Mouse (Mus musculus) lung, embryonic 15.5 days (tissue): ENCODE data around the gene Bphl. TPM values are rescaled to one million over a fixed set of nuclear protein-coding genes. Genes with fewer than 3 reads are reported as not detected.

Experiments used
- ATAC-seq: fragments of 200-750 bp; cut with Nextera tagmentation; 2 replicates; pipeline ENCODE4 v1.8.0; 2017; ENCODE audit warnings: moderate number of reproducible peaks, borderline replicate concordance; ENCODE audit not compliant: low FRiP score, low TSS enrichment; ENCODE audit errors: extremely low read depth
- H3K27ac ChIP-seq: fragments of 300-500 bp; sonication (generic); 2 replicates; pipeline ENCODE4 v1.5.1; 2015; ENCODE audit warnings: moderate library complexity, mild to moderate bottlenecking, inconsistent platforms
- H3K27me3 ChIP-seq: fragments of 300-500 bp; sonication (generic); 2 replicates; pipeline ENCODE4 v1.6.1; 2015; ENCODE audit warnings: inconsistent platforms
- H3K36me3 ChIP-seq: fragments of 300-500 bp; sonication (generic); 2 replicates; pipeline ENCODE4 v1.6.1; 2015; ENCODE audit warnings: inconsistent platforms
- H3K4me1 ChIP-seq: fragments of 300-500 bp; sonication (generic); 2 replicates; pipeline ENCODE4 v1.6.1; 2015; ENCODE audit warnings: inconsistent platforms
- H3K4me2 ChIP-seq: fragments of 300-500 bp; sonication (generic); 2 replicates; pipeline ENCODE4 v1.6.1; 2015; ENCODE audit warnings: inconsistent platforms, mild to moderate bottlenecking, moderate library complexity
- H3K4me3 ChIP-seq: fragments of 300-500 bp; sonication (generic); 2 replicates; pipeline ENCODE4 v1.5.1; 2015; ENCODE audit warnings: mild to moderate bottlenecking, inconsistent platforms
- H3K9ac ChIP-seq: fragments of 300-500 bp; sonication (generic); 2 replicates; pipeline ENCODE4 v1.6.1; 2015; ENCODE audit warnings: inconsistent platforms
- H3K9me3 ChIP-seq: fragments of 300-500 bp; sonication (generic); 2 replicates; pipeline ENCODE4 v1.6.1; 2016; ENCODE audit warnings: inconsistent platforms
- WGBS: fragments of 180-500 bp; shearing (Covaris S2); methylation state at CpG from one replicate; pipeline ENCODE4 v1.1.7; 2015; 5-methylcytosine and 5-hydroxymethylcytosine counted together
- polyA plus RNA-seq: library from polyadenylated mRNA; unstranded; fragments of >200 nt; fragmentation: Nextera tagmentation; extraction: Ambion mirVana; gene quantifications from 2 replicates; pipeline ENCODE4 v1.2.1, GENCODE M21; 2015

Gene Bphl
- polyA plus RNA-seq, result 57.3 and 59.0 TPM in 2 replicates

DNA sequence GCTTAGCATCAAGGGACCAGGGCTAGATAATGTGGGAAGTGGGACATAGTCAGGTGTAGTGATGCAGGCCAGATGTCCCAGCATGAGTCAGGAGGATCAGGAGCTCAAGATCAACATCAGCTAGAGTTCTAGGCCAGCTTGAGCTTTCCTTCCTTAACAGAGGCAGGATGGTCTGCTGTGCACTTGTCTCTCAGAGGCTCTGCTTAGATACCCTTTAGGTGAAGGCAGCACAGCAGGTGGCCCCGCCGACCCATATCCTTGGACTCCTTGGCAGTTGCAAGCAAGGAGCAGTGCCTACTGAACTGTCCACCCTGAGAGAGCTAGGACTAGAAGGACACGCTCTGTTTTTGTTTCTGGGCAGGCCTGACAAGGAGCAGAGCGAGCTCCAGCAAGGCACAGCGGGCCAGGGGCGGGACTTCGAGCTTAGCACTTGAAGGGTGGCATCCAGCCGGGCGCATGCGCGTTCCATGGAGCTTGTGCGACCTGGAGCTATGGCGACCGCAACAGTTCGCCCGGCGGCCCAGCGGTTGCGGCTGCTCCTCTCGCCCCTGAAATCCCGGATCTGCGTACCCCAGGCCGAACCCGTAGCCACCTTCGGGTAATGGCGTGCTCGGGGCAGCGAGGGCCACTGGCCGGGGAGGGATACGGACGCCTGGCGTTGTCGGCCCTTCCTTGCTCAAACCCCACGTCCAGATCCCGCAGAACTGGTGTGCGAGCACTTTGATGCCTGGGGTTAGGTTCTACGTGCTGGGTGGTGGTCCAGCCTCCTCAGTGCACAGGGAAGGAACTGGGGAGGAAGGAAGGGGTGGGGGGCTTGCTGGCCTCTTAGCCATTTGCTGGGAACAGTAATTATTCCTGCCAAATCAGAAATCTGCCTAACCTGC, at the start of gene Bphl:
Gene Bphl (plus strand): TSS at position 426 of the 884 bp plus-strand sequence.
- WGBS, result under 1% methylated on average over 37 of the region's 37 CpGs
- ATAC-seq, result peak; percentile 94
- Histone ChIP-seq H3K27me3 (no peaks in the 10 kb centered on the region), H3K36me3 (peaks cover 18% of the 10 kb centered on the region), H3K4me2 (peak within 1 kb of the TSS; percentile 68), H3K9me3 (no peaks in the 10 kb centered on the region), H3K27ac (peak within 1 kb of the TSS; percentile 88), H3K9ac (peak within 1 kb of the TSS; percentile 86), H3K4me3 (peak within 1 kb of the TSS; percentile 75), H3K4me1 (peaks cover 16% of the 10 kb centered on the region)

DNA sequence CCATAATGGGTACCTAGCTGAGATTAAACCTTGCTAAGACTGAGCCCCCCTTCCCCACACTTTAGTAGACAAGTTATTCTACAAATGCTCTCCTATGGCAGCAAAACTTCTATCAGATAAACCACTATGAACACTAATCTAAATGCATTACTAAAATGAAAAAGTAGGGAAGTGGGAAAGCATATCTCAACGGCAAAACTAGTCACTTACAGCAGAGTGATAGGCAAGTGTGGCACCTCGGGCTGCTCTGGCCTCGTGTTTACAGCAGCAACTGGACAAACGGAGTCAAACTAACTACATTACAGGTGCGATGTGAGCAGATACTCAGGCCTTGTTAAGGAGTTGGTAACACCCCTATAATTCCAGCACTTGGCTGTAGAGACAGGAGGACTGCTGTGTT, 47.8 kb upstream of the Bphl start:
- H3K9me3 ChIP-seq, result no peaks in the 10 kb centered on the region
- no peak overlapping the region for H3K27ac ChIP-seq
- WGBS, result 80% methylated on average over 5 of the region's 5 CpGs
- H3K27me3 ChIP-seq, result no peaks in the 10 kb centered on the region
- no peak overlapping the region for H3K4me3 ChIP-seq
- H3K4me1 ChIP-seq, result no peaks in the 10 kb centered on the region
- H3K36me3 ChIP-seq, result no peaks in the 10 kb centered on the region; the same call in 1 of the 2 replicates
- H3K9ac ChIP-seq, result no peak overlapping the region
- H3K4me2 ChIP-seq, result no peak overlapping the region
- no peak for ATAC-seq

DNA sequence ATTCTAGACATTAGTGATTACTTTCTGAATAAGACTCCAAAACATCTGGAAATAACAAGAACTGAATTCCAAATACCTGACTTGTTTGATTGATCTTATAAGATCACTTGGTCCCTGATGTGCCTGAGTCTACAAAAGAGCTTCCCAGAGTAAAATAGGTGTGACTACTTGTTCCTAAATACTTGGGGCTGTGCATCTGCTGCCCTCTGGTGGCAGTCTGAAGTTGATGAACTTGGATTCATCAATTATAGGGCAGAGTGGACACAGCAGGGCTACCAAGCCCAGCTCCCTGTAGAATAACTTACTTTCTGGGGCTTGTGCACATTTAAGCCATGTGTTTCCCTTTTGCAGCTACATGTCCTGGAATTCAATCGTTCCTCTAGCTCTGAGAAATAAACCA, 42.2 kb upstream of the Bphl start:
- Histone ChIP-seq H3K4me1 (no peaks in the 10 kb centered on the region), H3K27me3 (no peaks in the 10 kb centered on the region)
- ATAC-seq, result no peak

DNA sequence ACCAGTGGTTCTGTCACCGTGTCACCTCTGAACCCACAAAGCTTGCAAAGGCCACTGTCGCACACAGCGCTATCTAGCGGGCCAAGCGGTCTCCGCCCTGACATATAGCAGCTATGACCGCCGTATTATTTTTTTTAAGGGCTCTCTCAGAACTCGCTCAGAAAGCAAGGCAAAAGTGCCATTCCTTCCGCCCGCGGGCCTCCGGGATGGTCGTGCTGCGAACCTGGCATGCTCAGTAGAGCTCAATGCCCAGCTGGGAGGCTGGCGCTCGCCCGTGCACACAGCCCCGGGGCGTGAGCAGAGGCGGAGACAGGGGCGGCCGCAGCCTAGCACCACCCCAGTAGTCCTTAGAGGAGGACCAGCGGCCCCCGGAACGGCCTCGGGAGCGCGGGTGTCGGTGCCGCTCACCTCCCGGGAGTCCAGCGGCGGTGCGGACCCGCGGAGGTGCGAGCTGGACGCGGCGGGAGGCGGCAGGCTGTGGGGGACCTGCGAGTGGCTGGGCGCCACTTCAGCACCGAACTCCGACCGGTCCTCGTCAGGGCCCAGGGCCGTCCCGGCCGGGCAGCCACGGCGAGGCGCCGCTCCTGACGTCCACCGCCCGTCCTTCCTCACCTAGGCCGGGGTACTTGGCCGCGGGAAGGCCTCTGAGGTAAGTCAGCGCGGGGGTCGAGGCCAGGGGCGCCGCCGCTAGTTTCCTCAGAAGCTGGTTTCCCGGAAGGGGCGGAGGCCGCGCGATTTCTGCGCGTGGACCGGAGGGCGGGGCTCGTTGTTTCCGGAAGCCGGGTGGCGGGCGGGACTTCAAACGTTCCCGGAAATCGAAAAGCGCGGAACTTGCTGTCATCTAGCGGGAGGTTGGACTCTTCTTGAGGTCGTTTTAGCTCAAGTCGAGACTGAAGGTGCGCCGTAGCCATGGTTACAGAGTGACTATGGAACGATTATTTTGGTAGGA, 35.1 kb upstream of the Bphl start, which contains the start of the genes Ripk1 and Serpinb6a:
Gene Ripk1 (plus strand): TSS at position 306 of the 949 bp plus-strand sequence.
Gene Serpinb6a (minus strand): TSS at position 737 of the 949 bp plus-strand sequence.
- under 1% methylated on average over 87 of the region's 92 CpGs for WGBS
- ATAC-seq, result peak; percentile 99
- Histone ChIP-seq H3K27me3 (no peaks in the 10 kb centered on the region), H3K9me3 (no peaks in the 10 kb centered on the region), H3K4me1 (peaks cover 6% of the 10 kb centered on the region), H3K36me3 (no peaks in the 10 kb centered on the region), H3K27ac (peak within 1 kb of the TSS; percentile 93), H3K9ac (peak within 1 kb of the TSS; percentile 93), H3K4me3 (peak within 1 kb of the TSS; percentile 100), H3K4me2 (peak within 1 kb of the TSS; percentile 62)

More for the DNA sequence above, 42.2 kb upstream of the Bphl start:
- Histone ChIP-seq H3K9ac (no peak overlapping the region), H3K27ac (no peak overlapping the region), H3K4me2 (no peak overlapping the region), H3K4me3 (no peak overlapping the region), H3K9me3 (no peaks in the 10 kb centered on the region), H3K36me3 (no peaks in the 10 kb centered on the region)
- 14% methylated on average over 1 of the region's 1 CpGs for WGBS

DNA sequence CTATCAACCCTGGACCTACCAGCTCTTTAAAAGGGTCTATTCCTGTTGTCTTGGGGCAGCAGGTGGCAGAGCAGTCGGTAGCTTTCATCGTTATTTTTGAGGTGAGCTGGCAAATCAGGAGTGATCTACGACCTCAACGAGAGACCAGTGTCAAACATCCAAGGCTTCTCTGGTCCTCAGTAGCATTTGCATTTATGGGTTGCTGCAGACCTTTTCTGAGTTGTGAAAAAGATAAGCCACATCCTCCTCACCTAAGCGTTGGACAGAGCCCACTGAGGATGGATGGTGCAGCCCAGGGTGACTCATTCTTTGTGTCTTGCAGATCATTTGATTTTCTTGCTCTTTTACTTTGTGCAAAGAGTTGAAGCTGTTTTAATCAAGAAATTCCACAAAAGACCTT, 34.3 kb upstream of the Bphl start:
- Histone ChIP-seq H3K27ac (0 out of 2 replicates have a peak overlapping the region, but pooled peaks have one; percentile 93), H3K4me3 (peak overlapping the region; percentile 100), H3K36me3 (no peaks in the 10 kb centered on the region), H3K4me1 (peaks cover 6% of the 10 kb centered on the region), H3K4me2 (peak overlapping the region; percentile 62), H3K9me3 (no peaks in the 10 kb centered on the region), H3K27me3 (no peaks in the 10 kb centered on the region), H3K9ac (peak overlapping the region; percentile 93)
- peak; percentile 2; the same call in 1 of the 2 replicates for ATAC-seq
- 7% methylated on average over 5 of the region's 5 CpGs for WGBS

DNA sequence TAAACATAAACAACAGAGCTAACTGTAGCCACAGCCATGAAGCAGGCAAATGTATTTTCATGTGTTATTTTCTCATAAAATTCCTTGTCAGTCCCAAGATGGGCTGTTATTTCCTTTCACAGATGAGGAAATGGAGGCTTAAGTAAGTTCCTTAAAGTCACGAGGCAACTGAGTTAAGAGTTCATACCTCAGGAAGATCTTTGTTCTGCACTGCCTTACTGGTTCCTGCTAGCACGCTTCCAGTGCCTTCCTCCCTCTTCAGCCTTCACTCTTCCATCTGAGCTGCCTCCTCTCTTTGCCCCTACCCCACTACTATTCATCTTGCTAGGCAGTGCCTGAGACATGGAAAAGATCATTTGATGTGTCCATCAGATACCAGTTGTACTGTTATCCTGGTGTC, 30.2 kb upstream of the Bphl start:
- ATAC-seq, result no peak

DNA sequence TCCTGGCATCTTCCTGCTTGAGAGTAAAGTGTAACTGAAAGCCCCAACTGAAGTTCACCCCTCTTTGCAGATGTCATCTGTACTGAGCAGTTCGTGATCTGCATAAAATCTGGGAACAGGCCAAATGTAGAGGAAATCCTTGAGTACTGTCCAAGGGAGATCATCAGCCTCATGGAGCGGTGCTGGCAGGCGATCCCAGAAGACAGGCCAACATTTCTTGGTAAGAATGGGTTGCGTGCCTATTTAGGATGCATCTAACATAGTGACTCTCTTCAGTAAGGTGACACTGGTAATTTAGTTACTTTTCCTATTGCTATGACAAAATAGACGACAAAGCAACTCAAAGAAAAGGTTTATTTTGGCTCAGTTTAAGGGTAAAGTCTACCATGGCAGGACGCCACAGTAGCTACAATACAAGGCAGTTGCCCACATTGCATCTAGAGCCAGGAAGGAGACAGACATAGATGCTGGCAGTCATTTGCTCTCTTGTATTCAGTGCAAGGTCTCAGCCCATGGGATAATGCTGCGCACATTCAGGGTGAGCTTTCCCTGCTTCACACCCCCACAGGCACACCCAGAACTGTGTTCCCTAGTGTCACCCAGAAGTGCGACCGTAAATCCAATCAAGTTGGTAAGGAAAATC, 20.3 kb upstream of the Bphl start:
- H3K9ac ChIP-seq, result no peak overlapping the region
- H3K27me3 ChIP-seq, result no peaks in the 10 kb centered on the region
- no peak overlapping the region for H3K27ac ChIP-seq
- no peak overlapping the region for H3K4me3 ChIP-seq
- H3K9me3 ChIP-seq, result no peaks in the 10 kb centered on the region
- H3K36me3 ChIP-seq, result peaks cover 76% of the 10 kb centered on the region
- no peaks in the 10 kb centered on the region for H3K4me1 ChIP-seq
- no peak overlapping the region for H3K4me2 ChIP-seq
- 80% methylated on average over 9 of the region's 9 CpGs for WGBS
- no peak for ATAC-seq

More for the DNA sequence above, 30.2 kb upstream of the Bphl start:
- Histone ChIP-seq H3K36me3 (peaks cover 20% of the 10 kb centered on the region; the same call in 1 of the 2 replicates), H3K9ac (no peak overlapping the region), H3K27me3 (no peaks in the 10 kb centered on the region), H3K4me3 (no peak overlapping the region), H3K4me2 (no peak overlapping the region), H3K4me1 (peaks cover 6% of the 10 kb centered on the region), H3K9me3 (no peaks in the 10 kb centered on the region), H3K27ac (no peak overlapping the region)
- WGBS, result 55% methylated on average over 2 of the region's 2 CpGs

DNA sequence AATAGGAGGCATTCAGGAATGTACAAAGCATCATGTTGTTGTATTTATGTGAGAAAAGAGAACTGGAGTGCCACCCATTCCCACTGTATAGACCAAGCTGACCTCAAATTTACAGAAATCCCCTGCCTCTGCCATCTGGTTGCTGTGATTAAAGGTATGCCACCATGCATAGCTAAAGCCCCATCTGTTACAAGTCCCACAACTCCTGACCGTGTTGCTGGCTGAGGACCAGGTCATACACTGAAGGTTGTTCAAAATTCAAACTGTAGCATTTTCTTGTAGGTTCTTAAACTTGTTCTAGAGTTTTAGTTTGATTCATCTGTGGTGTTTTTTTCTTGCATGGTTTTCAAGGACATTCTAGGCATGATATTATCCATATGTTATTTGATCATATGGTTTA, 18.9 kb upstream of the Bphl start:
- H3K4me2 ChIP-seq, result no peak overlapping the region
- H3K27ac ChIP-seq, result no peak overlapping the region
- 0 out of 2 replicates have a peak, but pooled peaks cover 3% of the 10 kb centered on the region for H3K4me1 ChIP-seq
- ATAC-seq, result no peak
- H3K4me3 ChIP-seq, result no peak overlapping the region
- no peak overlapping the region for H3K9ac ChIP-seq
- no peaks in the 10 kb centered on the region for H3K27me3 ChIP-seq
- 91% methylated on average over 1 of the region's 1 CpGs for WGBS
- peaks cover 73% of the 10 kb centered on the region for H3K36me3 ChIP-seq
- no peaks in the 10 kb centered on the region for H3K9me3 ChIP-seq

DNA sequence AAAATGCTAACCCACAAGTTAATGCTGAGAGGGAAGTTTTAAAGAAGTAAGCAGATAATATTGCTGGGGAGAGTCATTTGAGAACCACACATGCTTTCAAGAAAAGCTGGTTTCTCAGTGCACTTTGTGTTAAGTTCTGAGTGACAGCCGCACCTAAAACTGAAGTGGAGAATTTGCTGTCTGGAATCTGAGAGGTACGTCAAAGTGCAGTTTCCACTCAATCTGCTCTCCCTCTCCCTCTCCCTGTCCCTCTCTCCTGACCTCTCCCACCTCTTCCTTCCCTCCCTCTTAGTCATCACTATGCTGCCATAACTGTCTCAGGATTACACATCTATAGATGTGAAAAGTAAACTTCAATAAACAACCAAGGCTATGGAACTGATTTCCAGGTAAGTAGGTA, 15.4 kb upstream of the Bphl start:
- H3K9ac ChIP-seq, result no peak overlapping the region
- H3K27me3 ChIP-seq, result no peaks in the 10 kb centered on the region
- H3K4me2 ChIP-seq, result no peak overlapping the region
- H3K9me3 ChIP-seq, result no peaks in the 10 kb centered on the region
- WGBS, result 60% methylated on average over 2 of the region's 2 CpGs
- H3K27ac ChIP-seq, result no peak overlapping the region
- no peak overlapping the region for H3K4me3 ChIP-seq
- H3K36me3 ChIP-seq, result peaks cover 46% of the 10 kb centered on the region
- 0 out of 2 replicates have a peak, but pooled peaks cover 3% of the 10 kb centered on the region for H3K4me1 ChIP-seq
- ATAC-seq, result no peak

DNA sequence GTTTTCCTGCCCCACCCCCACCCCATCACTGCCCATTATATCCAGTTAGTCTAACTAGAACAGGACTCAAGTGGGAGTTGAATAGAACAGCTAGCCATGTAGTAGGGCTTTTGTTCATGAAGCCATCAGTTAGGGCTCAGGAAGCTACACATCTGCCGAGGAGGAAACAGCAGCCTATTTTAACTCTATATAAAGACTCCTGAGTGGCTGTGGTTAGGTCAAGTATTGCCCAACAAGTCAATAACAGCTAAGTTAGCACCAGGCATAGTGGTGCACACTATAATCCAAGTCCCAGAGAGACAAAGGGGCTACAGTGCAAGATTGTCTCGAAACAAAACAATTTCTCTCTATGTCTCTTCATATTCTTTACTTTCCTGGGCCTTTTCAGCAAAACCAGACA, 5.4 kb upstream of the Bphl start:
- Histone ChIP-seq H3K4me1 (peaks cover 2% of the 10 kb centered on the region; the same call in 1 of the 2 replicates), H3K36me3 (peaks cover 51% of the 10 kb centered on the region), H3K9ac (no peak overlapping the region), H3K9me3 (no peaks in the 10 kb centered on the region), H3K27me3 (no peaks in the 10 kb centered on the region), H3K4me2 (no peak overlapping the region), H3K27ac (no peak overlapping the region), H3K4me3 (no peak overlapping the region)
- 74% methylated on average over 2 of the region's 2 CpGs for WGBS
- no peak for ATAC-seq

DNA sequence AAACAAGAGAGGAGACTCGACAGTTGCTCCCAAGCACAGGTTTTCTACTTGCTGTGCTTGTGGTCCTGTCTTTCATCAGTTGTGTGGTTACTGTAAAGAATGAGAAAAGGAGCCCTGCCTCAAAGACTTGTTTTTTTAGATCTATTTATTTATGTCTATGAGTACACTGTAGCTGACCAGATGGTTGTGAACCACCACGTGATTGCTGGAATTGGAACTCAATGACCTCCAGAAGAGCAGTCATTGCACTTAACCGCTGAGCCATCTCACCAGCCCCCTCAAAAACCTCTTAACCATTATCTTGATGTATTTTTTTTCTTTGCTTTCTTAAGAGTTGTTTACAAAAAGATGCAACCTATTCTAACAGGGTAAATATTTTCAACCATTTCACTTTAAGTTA, 2.0 kb upstream of the Bphl start:
- H3K27ac ChIP-seq, result no peak overlapping the region
- no peaks in the 10 kb centered on the region for H3K27me3 ChIP-seq
- peaks cover 16% of the 10 kb centered on the region for H3K4me1 ChIP-seq
- peaks cover 27% of the 10 kb centered on the region for H3K36me3 ChIP-seq
- H3K4me3 ChIP-seq, result no peak overlapping the region
- no peak overlapping the region for H3K9ac ChIP-seq
- 62% methylated on average over 3 of the region's 3 CpGs for WGBS
- no peak for ATAC-seq
- no peak overlapping the region for H3K4me2 ChIP-seq
- no peaks in the 10 kb centered on the region for H3K9me3 ChIP-seq
